Mouse (Mus musculus) layer of hippocampus, adult 9-11 months (tissue): ENCODE measurements around the gene Rnf150.

Experiments used
- DNase-seq: peaks from one replicate; pipeline ENCODE4 v3.0.0; 2022

Rnf150 gene

GRCm38 (mm10) chr8:83036521-83037166, 173.5 kb downstream of the Rnf150 start:
- DNase-seq = no peak

GRCm38 (mm10) chr8:83037321-83037720, 174.2 kb downstream of the Rnf150 start:
- no peak for DNase-seq

- peak; percentile 79 for DNase-seq
These were observed 175.4 kb downstream of the Rnf150 start for GRCm38 (mm10) chr8:83038575-83038974.

GRCm38 (mm10) chr8:83041440-83041839, 178.3 kb downstream of the Rnf150 start:
- DNase-seq = no peak

- no peak for DNase-seq
These were observed 183.8 kb downstream of the Rnf150 start for GRCm38 (mm10) chr8:83046912-83047311.

GRCm38 (mm10) chr8:83048527-83048926, 185.4 kb downstream of the Rnf150 start:
- no peak for DNase-seq

- no peak for DNase-seq
These were observed 186.0 kb downstream of the Rnf150 start for GRCm38 (mm10) chr8:83049171-83049601.

GRCm38 (mm10) chr8:83049616-83050015, 186.5 kb downstream of the Rnf150 start:
- peak; percentile 68 for DNase-seq

GRCm38 (mm10) chr8:83052896-83053295, 189.7 kb downstream of the Rnf150 start:
- DNase-seq = no peak

GRCm38 (mm10) chr8:83054801-83055200, 191.6 kb downstream of the Rnf150 start:
- DNase-seq = no peak

GRCm38 (mm10) chr8:83058951-83059350, 195.8 kb downstream of the Rnf150 start:
- no peak for DNase-seq

GRCm38 (mm10) chr8:83060076-83060475, 196.9 kb downstream of the Rnf150 start:
- DNase-seq = no peak

GRCm38 (mm10) chr8:83061257-83061656, 198.1 kb downstream of the Rnf150 start:
- no peak for DNase-seq

GRCm38 (mm10) chr8:83061873-83062272, 198.7 kb downstream of the Rnf150 start:
- no peak for DNase-seq

GRCm38 (mm10) chr8:83062276-83062675, 199.1 kb downstream of the Rnf150 start:
- DNase-seq = no peak

GRCm38 (mm10) chr8:83064096-83064495, 200.9 kb downstream of the Rnf150 start:
- no peak for DNase-seq

GRCm38 (mm10) chr8:83066076-83066475, 202.9 kb downstream of the Rnf150 start:
- DNase-seq = no peak

- DNase-seq = no peak
These were observed 203.7 kb downstream of the Rnf150 start for GRCm38 (mm10) chr8:83066846-83067245.

- no peak for DNase-seq
These were observed 204.8 kb downstream of the Rnf150 start for GRCm38 (mm10) chr8:83067906-83068305.

- no peak for DNase-seq
These were observed 211.1 kb downstream of the Rnf150 start for GRCm38 (mm10) chr8:83074248-83074647.

- DNase-seq = no peak
These were observed 213.5 kb downstream of the Rnf150 start for GRCm38 (mm10) chr8:83076621-83077020.

GRCm38 (mm10) chr8:83077329-83077728, 214.2 kb downstream of the Rnf150 start:
- DNase-seq = no peak

GRCm38 (mm10) chr8:83078701-83079533, 215.8 kb downstream of the Rnf150 start:
- no peak for DNase-seq

GRCm38 (mm10) chr8:83079534-83079844, 216.3 kb downstream of the Rnf150 start:
- no peak for DNase-seq
